Mouse (Mus musculus) MEL (cell line): ENCODE results near the gene Akt3. TPM values are rescaled to one million over a fixed set of nuclear protein-coding genes. Genes with fewer than 3 reads are reported as not detected.

Experiments used
- DNase-seq: peaks from one replicate; pipeline ENCODE4 v3.0.0; 2011; ENCODE audit warnings: low read depth, low spot score
- H3K27ac ChIP-seq: 2 replicates; pipeline ENCODE4 v1.5.1; 2012; ENCODE audit warnings: low read depth, mild to moderate bottlenecking, control low read depth, low read length, moderate library complexity; ENCODE audit not compliant: control insufficient read depth
- H3K27me3 ChIP-seq, 2 experiments: fragments of 150-350 bp in 1 of 2; sonication (generic) in 1 of 2; 2 replicates each; pipeline ENCODE4 v1.6.1; 2012; ENCODE audit warnings: low read length in 2 of 2, mild to moderate bottlenecking in 2 of 2, improper control_type of control experiment in 1 of 2, moderate library complexity in 1 of 2; ENCODE audit not compliant: insufficient read depth in 2 of 2, control insufficient read depth in 1 of 2
- H3K36me3 ChIP-seq, 2 experiments: 2 replicates each; pipeline ENCODE4 v1.6.1; 2012 to 2014; ENCODE audit warnings: low read length in 2 of 2, improper control_type of control experiment in 1 of 2, inconsistent platforms in 1 of 2, mild to moderate bottlenecking in 1 of 2; ENCODE audit not compliant: insufficient read depth in 2 of 2, control insufficient read depth in 1 of 2
- H3K4me1 ChIP-seq, 2 experiments: fragments of 150-350 bp in 1 of 2; sonication (generic) in 1 of 2; 2 replicates each; pipeline ENCODE4 v1.6.1; 2012; ENCODE audit warnings: low read length in 2 of 2, improper control_type of control experiment in 1 of 2, mild to moderate bottlenecking in 1 of 2; ENCODE audit not compliant: insufficient read depth in 2 of 2, control insufficient read depth in 1 of 2
- H3K4me3 ChIP-seq, 2 experiments: fragments of 150-350 bp in 1 of 2; sonication (generic) in 1 of 2; 2 replicates each; pipeline ENCODE4 v1.5.1; 2012; ENCODE audit warnings: low read depth in 2 of 2, low read length in 2 of 2, mild to moderate bottlenecking in 2 of 2, moderate library complexity in 2 of 2, control low read depth in 1 of 2, improper control_type of control experiment in 1 of 2; ENCODE audit not compliant: control insufficient read depth in 1 of 2, insufficient read depth in 1 of 2
- H3K79me2 ChIP-seq: 2 replicates; pipeline ENCODE4 v1.6.1; 2012; ENCODE audit warnings: mild to moderate bottlenecking, low read length, moderate library complexity; ENCODE audit not compliant: control insufficient read depth, poor library complexity, insufficient read depth
- H3K9ac ChIP-seq: 2 replicates; pipeline ENCODE4 v1.6.1; 2012; ENCODE audit warnings: low read depth, mild to moderate bottlenecking, control low read depth, low read length, moderate library complexity; ENCODE audit not compliant: control insufficient read depth, poor library complexity, severe bottlenecking
- H3K9me3 ChIP-seq: fragments of 150-350 bp; sonication (generic); replicated peaks from 2 replicates; pipeline ENCODE4 v1.6.1; 2012; ENCODE audit warnings: mild to moderate bottlenecking, low read length, improper control_type of control experiment, moderate library complexity; ENCODE audit not compliant: insufficient read depth
- CTCF ChIP-seq, 3 experiments: IDR thresholded peaks in 2 of 3; conservative IDR thresholded peaks in 1 of 3; 2 replicates each; pipeline ENCODE4 v1.5.1; 2011 to 2012; ENCODE audit warnings: low read length in 3 of 3, low read depth in 2 of 3, mild to moderate bottlenecking in 2 of 3, improper control_type of control experiment in 1 of 3, inconsistent platforms in 1 of 3, mixed read lengths in 1 of 3, moderate library complexity in 1 of 3; ENCODE audit not compliant: control insufficient read depth in 1 of 3, insufficient read depth in 1 of 3, poor library complexity in 1 of 3, severe bottlenecking in 1 of 3
- ELF1 ChIP-seq: IDR thresholded peaks from 2 replicates; pipeline ENCODE4 v1.6.1; 2014; ENCODE audit warnings: low read depth, mild to moderate bottlenecking, inconsistent platforms, low read length, improper control_type of control experiment, moderate library complexity
- EP300 ChIP-seq, 2 experiments: IDR thresholded peaks; 2 replicates each; pipeline ENCODE4 v1.6.1; 2011; ENCODE audit warnings: improper control_type of control experiment in 2 of 2, low read length in 2 of 2, low read depth in 1 of 2, mild to moderate bottlenecking in 1 of 2
- ETS1 ChIP-seq: IDR thresholded peaks from 2 replicates; pipeline ENCODE4 v1.6.1; 2012; ENCODE audit warnings: low read depth, mild to moderate bottlenecking, inconsistent platforms, low read length, improper control_type of control experiment, moderate library complexity
- GABPA ChIP-seq: IDR thresholded peaks from 2 replicates; pipeline ENCODE4 v1.6.1; 2012; ENCODE audit warnings: low read depth, mild to moderate bottlenecking, inconsistent platforms, low read length, improper control_type of control experiment, moderate library complexity
- GATA1 ChIP-seq: IDR thresholded peaks from 2 replicates; pipeline ENCODE4 v1.6.1; 2011; ENCODE audit warnings: low read depth, low read length, improper control_type of control experiment
- JUND ChIP-seq: IDR thresholded peaks from 2 replicates; pipeline ENCODE4 v1.6.1; 2011; ENCODE audit warnings: low read depth, mild to moderate bottlenecking, improper control_type of control experiment, low read length
- KAT2A ChIP-seq: conservative IDR thresholded peaks from 2 replicates; pipeline ENCODE4 v1.6.1; 2012; ENCODE audit warnings: low read depth, low read length, improper control_type of control experiment, inconsistent platforms
- MAFK ChIP-seq: IDR thresholded peaks from 2 replicates; pipeline ENCODE4 v1.6.1; 2011; ENCODE audit warnings: low read depth, mild to moderate bottlenecking, low read length, improper control_type of control experiment, borderline replicate concordance
- MAX ChIP-seq: IDR thresholded peaks from 2 replicates; pipeline ENCODE4 v1.6.1; 2011; ENCODE audit warnings: low read length, improper control_type of control experiment
- MEF2A ChIP-seq: IDR thresholded peaks from 2 replicates; pipeline ENCODE4 v1.6.1; 2014; ENCODE audit warnings: low read depth, mild to moderate bottlenecking, inconsistent platforms, low read length, improper control_type of control experiment; ENCODE audit not compliant: poor library complexity, insufficient replicate concordance, severe bottlenecking; ENCODE audit errors: extremely low read depth
- MXI1 ChIP-seq: IDR thresholded peaks from 2 replicates; pipeline ENCODE4 v1.6.1; 2011; ENCODE audit warnings: mild to moderate bottlenecking, low read depth, low read length, improper control_type of control experiment
- NELFE ChIP-seq: IDR thresholded peaks from 2 replicates; pipeline ENCODE4 v1.6.1; 2011; ENCODE audit warnings: low read depth, low read length, improper control_type of control experiment
- NRF1 ChIP-seq: IDR thresholded peaks from 2 replicates; pipeline ENCODE4 v1.6.1; 2014; ENCODE audit warnings: low read depth, mild to moderate bottlenecking, inconsistent platforms, low read length, improper control_type of control experiment, moderate library complexity; ENCODE audit not compliant: poor library complexity, insufficient read depth, severe bottlenecking
- POLR2A ChIP-seq, 2 experiments: IDR thresholded peaks; 2 replicates each; pipeline ENCODE4 v1.6.1; 2011 to 2012; ENCODE audit warnings: low read length in 2 of 2, mild to moderate bottlenecking in 2 of 2, control low read depth in 1 of 2, improper control_type of control experiment in 1 of 2, low read depth in 1 of 2, moderate library complexity in 1 of 2; ENCODE audit not compliant: control insufficient read depth in 1 of 2, insufficient read depth in 1 of 2, poor library complexity in 1 of 2
- POLR2AphosphoS5 ChIP-seq: IDR thresholded peaks from 2 replicates; pipeline ENCODE4 v1.6.1; 2012; ENCODE audit warnings: low read depth, borderline replicate concordance, mild to moderate bottlenecking, inconsistent platforms, low read length, moderate library complexity, mixed read lengths
- RAD21 ChIP-seq: IDR thresholded peaks from 2 replicates; pipeline ENCODE4 v1.6.1; 2011; ENCODE audit warnings: mild to moderate bottlenecking, low read depth, low read length, improper control_type of control experiment
- RCOR1 ChIP-seq: IDR thresholded peaks from 2 replicates; pipeline ENCODE4 v1.6.1; 2012; ENCODE audit warnings: low read depth, mild to moderate bottlenecking, inconsistent platforms, low read length, improper control_type of control experiment
- SIN3A ChIP-seq: IDR thresholded peaks from 2 replicates; pipeline ENCODE4 v1.6.1; 2012; ENCODE audit warnings: low read length, improper control_type of control experiment, inconsistent platforms
- TAL1 ChIP-seq: IDR thresholded peaks from 2 replicates; pipeline ENCODE4 v1.6.1; 2012; ENCODE audit warnings: mild to moderate bottlenecking, inconsistent platforms, low read length, moderate library complexity, mixed read lengths
- TBP ChIP-seq: IDR thresholded peaks from 2 replicates; pipeline ENCODE4 v1.8.0; 2011; ENCODE audit warnings: low read depth, low read length, improper control_type of control experiment
- TCF12 ChIP-seq: IDR thresholded peaks from 2 replicates; pipeline ENCODE4 v1.6.1; 2014; ENCODE audit warnings: low read depth, mild to moderate bottlenecking, inconsistent platforms, low read length, improper control_type of control experiment, moderate library complexity
- UBTF ChIP-seq: IDR thresholded peaks from 2 replicates; pipeline ENCODE4 v1.6.1; 2012; ENCODE audit warnings: low read depth, mild to moderate bottlenecking, inconsistent platforms, low read length, improper control_type of control experiment, moderate library complexity, borderline replicate concordance; ENCODE audit not compliant: insufficient read depth
- USF2 ChIP-seq, 2 experiments: IDR thresholded peaks; 2 replicates each; pipeline ENCODE4 v1.6.1; 2011 to 2012; ENCODE audit warnings: improper control_type of control experiment in 2 of 2, low read length in 2 of 2, borderline replicate concordance in 1 of 2, inconsistent platforms in 1 of 2, low read depth in 1 of 2, mild to moderate bottlenecking in 1 of 2; ENCODE audit not compliant: insufficient read depth in 1 of 2
- ZNF384 ChIP-seq: IDR thresholded peaks from 2 replicates; pipeline ENCODE4 v1.6.1; 2012; ENCODE audit warnings: low read depth, mild to moderate bottlenecking, inconsistent platforms, low read length, improper control_type of control experiment
- polyA plus RNA-seq, 2 experiments: library from polyadenylated mRNA; stranded (reverse) in 1 of 2; unstranded in 1 of 2; fragments of >175 nt in 1 of 2; fragments of >200 nt in 1 of 2; gene quantifications; 2 replicates each; pipeline versions ENCODE4 v1.2.1 to v1.2.4; 2012; ENCODE audit warnings: low replicate concordance in 2 of 2, low read depth in 1 of 2; ENCODE audit not compliant: insufficient read length in 2 of 2, insufficient read depth in 1 of 2, missing spikeins in 1 of 2
- total RNA-seq: library from RNA; depleted of rRNA; stranded (reverse); fragments of 300-350 nt; gene quantifications from 2 replicates; pipeline ENCODE4 v1.2.3, GENCODE M21; 2012

Akt3 gene
- total and polyA plus RNA-seq, 3 experiments: 3.5 to 6.2 TPM; not detected in 1

- peak; percentile 85 for DNase-seq
- peaks cover 0 to 4% of the 10 kb centered on the region in 2 experiments; a peak in 1 of 4 replicates for H3K36me3 ChIP-seq
- peaks cover 0 to 10% of the 10 kb centered on the region in 2 experiments; a peak in 2 of 4 replicates for H3K4me1 ChIP-seq
- peak; percentile 20; the same call in 1 of the 2 replicates for TF ChIP-seq SIN3A
- TF ChIP-seq ELF1: no peak
- 0 out of 2 replicates have a peak, but pooled peaks have one; percentile 42 for TF ChIP-seq MXI1
- TF ChIP-seq EP300 (IDR thresholded peaks at IDR 0.05; ENCODE audit: low read depth in 1 of 2, low read length in 2 of 2): peak in 1 of 2 experiments; percentile 26; a peak in 1 of 4 replicates
- TF ChIP-seq POLR2A (IDR thresholded peaks at IDR 0.05; ENCODE audit: control insufficient read depth in 1 of 2, insufficient read depth in 1 of 2, low read depth in 1 of 2, low read length in 2 of 2, poor library complexity in 1 of 2): 0 out of 4 replicates have a peak, but pooled peaks of 1 of the 2 experiments have one; percentile 27
- TF ChIP-seq TBP: 0 out of 2 replicates have a peak, but pooled peaks have one; percentile 41
- no peak for TF ChIP-seq ZNF384
- TF ChIP-seq KAT2A: no peak
- no peak for TF ChIP-seq RAD21
- TF ChIP-seq ETS1: 0 out of 2 replicates have a peak, but pooled peaks have one; percentile 15
- no peak for TF ChIP-seq POLR2AphosphoS5
- TF ChIP-seq GATA1: no peak
- no peaks in the 10 kb centered on the region for H3K9me3 ChIP-seq
- no peaks in the 10 kb centered on the region for H3K79me2 ChIP-seq
- no peak overlapping the region for H3K4me3 ChIP-seq
- no peaks in the 10 kb centered on the region for H3K27me3 ChIP-seq
- H3K27ac ChIP-seq: peak overlapping the region; percentile 19; the same call in 1 of the 2 replicates
- H3K9ac ChIP-seq: no peak overlapping the region
Measured at GRCm38 (mm10) chr1:177008777-177009176, 249.2 kb downstream of the Akt3 start.

GRCm38 (mm10) chr1:177007405-177007804, 250.6 kb downstream of the Akt3 start:
- Histone ChIP-seq H3K4me1 (peaks cover 0 to 10% of the 10 kb centered on the region in 2 experiments; a peak in 2 of 4 replicates), H3K4me3 (no peak overlapping the region)
- TF ChIP-seq CTCF (IDR thresholded peaks at IDR 0.05 in 2 of 3, conservative IDR thresholded peaks at IDR 0.05 in 1 of 3; ENCODE audit: control insufficient read depth in 1 of 3, insufficient read depth in 1 of 3, low read depth in 2 of 3, low read length in 3 of 3, poor library complexity in 1 of 3, severe bottlenecking in 1 of 3): no peak
- TF ChIP-seq RAD21: no peak
- no peak for TF ChIP-seq MXI1
- no peak for TF ChIP-seq UBTF
- no peak for TF ChIP-seq GATA1
- no peak for TF ChIP-seq USF2 (IDR thresholded peaks at IDR 0.05; ENCODE audit: borderline replicate concordance in 1 of 2, insufficient read depth in 1 of 2, low read depth in 1 of 2, low read length in 2 of 2)
- TF ChIP-seq TCF12: no peak
- TF ChIP-seq GABPA: no peak
- TF ChIP-seq ETS1: no peak
- no peak for TF ChIP-seq MAX
- no peak for TF ChIP-seq NRF1
- TF ChIP-seq MEF2A: no peak
- no peak for TF ChIP-seq EP300 (IDR thresholded peaks at IDR 0.05; ENCODE audit: low read depth in 1 of 2, low read length in 2 of 2)
- TF ChIP-seq MAFK: no peak
- no peak for TF ChIP-seq JUND
- TF ChIP-seq NELFE: no peak
- no peak for TF ChIP-seq RCOR1
- TF ChIP-seq TAL1: no peak

More at GRCm38 (mm10) chr1:177007405-177007804, 250.6 kb downstream of the Akt3 start:
- no peaks in the 10 kb centered on the region for H3K79me2 ChIP-seq
- peak; percentile 18 for DNase-seq
- H3K27ac ChIP-seq: no peak overlapping the region
- H3K36me3 ChIP-seq: peaks cover 0 to 4% of the 10 kb centered on the region in 2 experiments; a peak in 1 of 4 replicates
- no peaks in the 10 kb centered on the region for H3K9me3 ChIP-seq
- no peak overlapping the region for H3K9ac ChIP-seq
- no peaks in the 10 kb centered on the region for H3K27me3 ChIP-seq
